ENCODE assay signal across 18 mouse cellular contexts in the genomic region with DNA sequence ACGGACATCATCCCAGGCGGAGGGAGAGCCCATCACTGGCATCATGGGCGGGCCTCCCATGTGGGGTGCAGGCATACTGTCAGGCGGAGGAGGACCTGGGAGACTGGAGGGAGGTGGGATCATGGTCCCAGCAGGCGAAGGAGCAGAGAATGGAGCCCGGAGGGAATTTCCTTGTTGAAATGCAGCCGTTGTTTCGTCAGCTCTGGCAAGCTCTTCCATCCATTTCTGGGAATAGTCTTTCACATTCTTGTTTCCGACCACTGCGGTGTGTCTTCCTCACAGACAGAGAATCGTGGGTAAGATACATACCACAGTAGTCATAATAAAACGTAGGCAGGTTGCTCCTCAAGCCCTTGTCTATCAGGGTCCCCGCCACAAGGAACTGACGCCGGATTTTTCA.
DNase-seq lines count a peak whose midpoint lies in the region; ATAC-seq lines count a peak whose summit lies in the region.
"Had no signal": no experiment of that assay in that cellular context is flagged by ENCODE, and none has a peak within 500 bp of the region (broad histone marks: within the 10 kb centered on the region; RNA-seq: fewer than 3 reads in every experiment).

No protein-coding gene starts in this region.

- no peak for ATAC-seq in heart, embryonic 12.5 days (ENCODE audit: insufficient number of reproducible peaks, low FRiP score)
- ATAC-seq in erythroid progenitor cell, adult 5-6 weeks (replicated peaks; ENCODE audit: low FRiP score, poor library complexity, severe bottlenecking) = no peak
- ATAC-seq: intestine, postnatal 0 days; liver, postnatal 0 days had no signal

- no peaks in the 10 kb centered on the region for H3K4me1 ChIP-seq in heart, embryonic 12.5 days (replicated peaks)
- H3K4me1 ChIP-seq: embryonic facial prominence, embryonic 13.5 days; forebrain, embryonic 10.5 days; heart, embryonic 15.5 days; hindbrain, embryonic 15.5 days had no signal

- H3K27ac ChIP-seq in heart, embryonic 12.5 days (ENCODE audit: poor library complexity, severe bottlenecking) = no peak overlapping the region
- H3K27ac ChIP-seq: embryonic facial prominence, embryonic 13.5 days; forebrain, embryonic 10.5 days; heart, embryonic 15.5 days; hindbrain, embryonic 15.5 days; kidney, postnatal 0 days; layer of hippocampus, adult 2 months had no signal

- 0 out of 2 replicates have a peak, but pooled peaks cover 4% of the 10 kb centered on the region for H3K36me3 ChIP-seq in heart, embryonic 12.5 days
- H3K36me3 ChIP-seq: heart, embryonic 15.5 days; hindbrain, embryonic 15.5 days had no signal

- WGBS in heart, embryonic 12.5 days = 82% methylated on average over 15 of the region's 15 CpGs

- no peak overlapping the region for H3K4me2 ChIP-seq in heart, embryonic 12.5 days
- H3K4me2 ChIP-seq: embryonic facial prominence, embryonic 13.5 days; heart, embryonic 15.5 days; hindbrain, embryonic 15.5 days had no signal

- H3K9me3 ChIP-seq in heart, embryonic 12.5 days (replicated peaks) = no peaks in the 10 kb centered on the region
- H3K9me3 ChIP-seq: embryonic facial prominence, embryonic 13.5 days; forebrain, embryonic 10.5 days; heart, embryonic 15.5 days; hindbrain, embryonic 15.5 days had no signal

- H3K27me3 ChIP-seq in heart, embryonic 12.5 days (replicated peaks) = no peaks in the 10 kb centered on the region
- H3K27me3 ChIP-seq: embryonic facial prominence, embryonic 13.5 days; heart, embryonic 15.5 days; hindbrain, embryonic 15.5 days had no signal

- peak; percentile 10 for DNase-seq in heart, adult 8-10 months (ENCODE audit: low spot score)
- peak; percentile 12 for DNase-seq in urinary bladder, postnatal 14 days (ENCODE audit: low spot score)
- DNase-seq in urinary bladder, postnatal 4 days (ENCODE audit: low spot score in 2 of 2) = no peak
- DNase-seq in fibroblast of lung, adult 2 months (ENCODE audit: low read depth) = peak; percentile 17
- no peak for DNase-seq in cerebellum, postnatal 4 days (ENCODE audit: low spot score in 2 of 2)
- DNase-seq: cerebellum, adult 9-10 months; liver; liver, postnatal 0 days; right cerebral cortex, adult 18-20 months had no signal

- no peak overlapping the region for H3K4me3 ChIP-seq in heart, embryonic 12.5 days
- H3K4me3 ChIP-seq: embryonic facial prominence, embryonic 13.5 days; forebrain, embryonic 10.5 days; heart, embryonic 15.5 days; hindbrain, embryonic 15.5 days; layer of hippocampus, adult 2 months had no signal

- H3K9ac ChIP-seq in heart, embryonic 12.5 days = no peak overlapping the region
- H3K9ac ChIP-seq: embryonic facial prominence, embryonic 13.5 days; heart, embryonic 15.5 days; hindbrain, embryonic 15.5 days; liver, postnatal 0 days had no signal

Comparison
In these comparisons a context has a peak if more than half of its experiments do, and no peak if none do; other contexts are left out.
1. DNase-seq: peak in heart, adult 8-10 months (single experiment), urinary bladder, postnatal 14 days (single experiment) and fibroblast of lung, adult 2 months (single experiment); none in urinary bladder, postnatal 4 days (0 of 2) and cerebellum, postnatal 4 days (0 of 2).